Mouse (Mus musculus) monocyte, adult 2 months (primary cell): ENCODE results near the gene Olfr965.
"Not testable (repeated sequence)": the region's sequence is repeated elsewhere in the genome, so short reads cannot be mapped to it uniquely, and the experiment has no call there.

Experiments used
- DNase-seq, 2 experiments: peaks; one replicate each; pipeline ENCODE4 v3.0.0; 2022; ENCODE audit warnings: low spot score in 2 of 2, low read depth in 1 of 2

Gene Olfr965

GRCm38 (mm10) chr9:39711053-39711452, at the start of gene Olfr965:
Olfr965 (plus strand) TSS chr9:39711353.
- DNase-seq: no peak

DNA sequence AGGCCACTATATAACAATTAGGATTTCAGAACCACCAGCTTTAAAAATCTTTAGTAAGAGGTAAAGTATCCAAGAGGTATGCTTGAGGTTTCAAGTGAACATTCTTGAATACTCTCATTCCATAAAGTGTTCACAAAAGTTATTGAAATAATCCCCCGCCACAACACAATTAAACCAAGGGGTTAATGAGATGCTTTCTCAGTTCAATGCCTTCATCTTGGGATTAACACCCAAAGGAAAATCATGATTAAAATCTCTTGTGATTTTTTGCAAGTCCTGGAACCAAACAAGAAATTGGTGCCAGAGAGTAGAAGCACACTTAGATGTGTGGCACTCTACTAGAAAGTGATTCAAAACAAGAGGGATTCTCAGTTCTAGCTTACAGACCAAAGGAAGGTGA, 44.2 kb upstream of the Olfr965 start, which contains the start of gene Olfr963:
TSS of gene Olfr963 (plus strand) at position 301 of the 400 bp plus-strand sequence.
- no peak for DNase-seq

GRCm38 (mm10) chr9:39669723-39670122, 41.4 kb upstream of the Olfr965 start:
- DNase-seq: no peak

- DNase-seq: no peak
These were observed 36.3 kb upstream of the Olfr965 start for GRCm38 (mm10) chr9:39674820-39675219.

GRCm38 (mm10) chr9:39678557-39678956, 32.6 kb upstream of the Olfr965 start:
- no peak for DNase-seq

DNA sequence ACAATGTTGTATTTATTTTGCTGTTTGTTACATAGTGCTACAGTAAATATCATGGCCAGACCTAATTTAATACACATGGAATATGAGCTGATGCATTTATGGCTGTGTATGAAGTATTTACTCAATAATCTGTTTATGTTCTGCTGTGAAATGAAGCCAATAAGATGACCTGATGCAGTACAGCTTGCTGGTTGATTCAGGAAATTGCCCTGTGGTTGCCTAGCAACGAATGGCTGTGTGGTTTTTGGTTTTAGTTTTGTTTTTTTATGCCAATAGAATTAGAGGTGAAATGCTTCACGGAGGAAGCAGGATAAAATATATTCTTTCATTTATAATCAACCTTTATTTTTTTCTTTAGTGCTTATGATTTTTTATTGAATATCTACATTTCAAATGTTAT, 31.9 kb upstream of the Olfr965 start:
- DNase-seq: no peak

GRCm38 (mm10) chr9:39701123-39701522, 10.0 kb upstream of the Olfr965 start:
- not testable (repeated sequence) for DNase-seq

- DNase-seq: no peak
These were observed 4.1 kb upstream of the Olfr965 start, which contains the start of gene Olfr149 for GRCm38 (mm10) chr9:39707017-39707416. Olfr149 (minus strand) TSS chr9:39707117.

DNA sequence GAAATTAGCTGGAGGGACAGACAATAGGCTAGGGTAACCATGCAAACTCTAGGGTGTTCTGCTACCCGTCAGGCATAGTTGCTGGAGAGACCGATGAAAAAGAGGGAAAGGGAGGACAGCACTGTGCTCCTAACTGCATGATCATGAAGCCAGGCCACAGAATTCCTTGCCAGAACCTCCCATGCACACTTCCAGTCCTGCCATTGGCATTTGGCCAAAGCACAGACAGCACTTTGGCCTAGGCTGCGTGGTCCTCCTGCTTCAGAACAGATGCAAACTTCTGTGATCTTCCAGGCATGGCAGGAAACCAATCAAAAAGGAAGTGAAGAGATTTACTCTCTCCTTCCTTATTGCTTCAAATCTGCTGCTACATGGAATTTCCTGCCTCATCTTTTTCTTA, 2.2 kb upstream of the Olfr965 start:
- no peak for DNase-seq

DNA sequence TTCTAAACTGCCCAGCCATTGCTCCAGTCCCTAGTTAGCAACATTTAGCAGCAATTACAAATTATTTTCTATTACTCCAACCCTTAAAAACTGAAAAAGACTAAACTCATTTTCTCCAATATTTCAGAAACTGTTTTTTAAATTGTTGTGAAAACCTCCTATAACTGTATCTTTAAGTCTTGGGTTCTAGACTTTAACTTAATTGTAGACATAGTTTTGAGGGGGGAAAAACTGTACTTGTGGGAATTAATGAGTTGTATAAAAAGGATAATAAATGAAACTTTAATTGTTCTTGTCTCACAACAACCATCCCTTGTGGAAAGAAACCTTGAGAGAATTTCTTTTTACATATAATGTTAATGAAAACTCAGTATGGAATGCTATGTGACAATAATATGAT, 19.5 kb downstream of the Olfr965 start, which contains the start of gene Olfr150:
TSS of gene Olfr150 (plus strand) at position 301 of the 400 bp plus-strand sequence.
- no peak for DNase-seq

GRCm38 (mm10) chr9:39740741-39741140, 29.6 kb downstream of the Olfr965 start:
- DNase-seq: no peak

- no peak for DNase-seq
These were observed 34.8 kb downstream of the Olfr965 start, which contains the start of gene Olfr967 for GRCm38 (mm10) chr9:39745949-39746348. Olfr967 (plus strand) TSS chr9:39746249.

GRCm38 (mm10) chr9:39746428-39746827, 35.3 kb downstream of the Olfr965 start:
- DNase-seq: no peak
